Mouse (Mus musculus): ENCODE measurements around the gene Dand5.

DNA sequence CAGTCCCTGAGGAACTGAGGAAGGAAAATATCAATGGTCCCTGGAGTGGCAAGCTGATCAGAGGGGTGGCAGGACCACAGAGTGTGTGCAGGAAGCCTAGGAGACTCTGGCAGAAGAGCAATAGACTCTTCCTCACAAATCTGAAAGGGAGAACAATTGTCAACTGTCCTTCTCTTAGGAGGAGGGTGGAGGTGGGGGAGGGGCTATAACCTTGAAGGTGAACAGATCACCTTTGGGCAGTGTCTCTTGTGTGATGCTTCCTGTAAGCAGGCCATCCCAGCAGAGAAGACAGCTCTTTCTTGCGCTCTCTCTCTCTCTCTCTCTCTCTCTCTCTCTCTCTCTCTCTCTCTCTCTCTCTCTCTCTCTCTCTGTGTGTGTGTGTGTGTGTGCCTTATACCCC, 46.1 kb downstream of the Dand5 start:
- TF ChIP-seq CTCF (IDR thresholded peaks at IDR 0.05; ENCODE audit: borderline replicate concordance, insufficient read depth, low read length) (no peak), POLR2A (IDR thresholded peaks at IDR 0.05; ENCODE audit: low read depth, low read length) (no peak)
